ENCODE assay signal across 12 mouse cellular contexts in genomic region chr5:34551821-34552220, GRCm38 (mm10).
"Had no signal": no experiment of that assay in that cellular context is flagged by ENCODE, and none has a peak within 500 bp of the region (broad histone marks: within the 10 kb centered on the region; RNA-seq: fewer than 3 reads in every experiment).

No protein-coding gene starts in this region.

- H3K4me3 ChIP-seq: left cerebral cortex, adult 2 months; liver, embryonic 12.5 days had no signal

- DNase-seq: kidney, postnatal 14 days; lung, embryonic 14.5 days; lung, postnatal 10 days; lung, postnatal 4 days; thymus, postnatal 4 days had no signal

- H3K27ac ChIP-seq: left cerebral cortex, adult 2 months; limb, embryonic 10.5 days; liver, embryonic 12.5 days; midbrain, embryonic 15.5 days; stomach, postnatal 0 days had no signal

- H3K4me2 ChIP-seq: liver, embryonic 12.5 days; lung, embryonic 14.5 days; midbrain, embryonic 11.5 days had no signal

- ATAC-seq: liver, embryonic 12.5 days; midbrain, embryonic 15.5 days had no signal

- H3K9me3 ChIP-seq: limb, embryonic 10.5 days; liver, embryonic 12.5 days; megakaryocyte, embryonic 14.5 days; midbrain, embryonic 15.5 days had no signal

- H3K27me3 ChIP-seq: liver, embryonic 12.5 days; megakaryocyte, embryonic 14.5 days; midbrain, embryonic 15.5 days had no signal

- H3K9ac ChIP-seq: lung, embryonic 14.5 days; midbrain, embryonic 15.5 days had no signal
